Mouse (Mus musculus): ENCODE measurements around the gene Gaa. TPM values are rescaled to one million over a fixed set of nuclear protein-coding genes. Genes with fewer than 3 reads are reported as not detected.
A peak's percentile ranks its signal among the peaks of the same experiment; 100 is the strongest.

Gene Gaa
- total and polyA plus RNA-seq, 3 experiments = 19.6 to 105 (median 93.2) TPM

DNA sequence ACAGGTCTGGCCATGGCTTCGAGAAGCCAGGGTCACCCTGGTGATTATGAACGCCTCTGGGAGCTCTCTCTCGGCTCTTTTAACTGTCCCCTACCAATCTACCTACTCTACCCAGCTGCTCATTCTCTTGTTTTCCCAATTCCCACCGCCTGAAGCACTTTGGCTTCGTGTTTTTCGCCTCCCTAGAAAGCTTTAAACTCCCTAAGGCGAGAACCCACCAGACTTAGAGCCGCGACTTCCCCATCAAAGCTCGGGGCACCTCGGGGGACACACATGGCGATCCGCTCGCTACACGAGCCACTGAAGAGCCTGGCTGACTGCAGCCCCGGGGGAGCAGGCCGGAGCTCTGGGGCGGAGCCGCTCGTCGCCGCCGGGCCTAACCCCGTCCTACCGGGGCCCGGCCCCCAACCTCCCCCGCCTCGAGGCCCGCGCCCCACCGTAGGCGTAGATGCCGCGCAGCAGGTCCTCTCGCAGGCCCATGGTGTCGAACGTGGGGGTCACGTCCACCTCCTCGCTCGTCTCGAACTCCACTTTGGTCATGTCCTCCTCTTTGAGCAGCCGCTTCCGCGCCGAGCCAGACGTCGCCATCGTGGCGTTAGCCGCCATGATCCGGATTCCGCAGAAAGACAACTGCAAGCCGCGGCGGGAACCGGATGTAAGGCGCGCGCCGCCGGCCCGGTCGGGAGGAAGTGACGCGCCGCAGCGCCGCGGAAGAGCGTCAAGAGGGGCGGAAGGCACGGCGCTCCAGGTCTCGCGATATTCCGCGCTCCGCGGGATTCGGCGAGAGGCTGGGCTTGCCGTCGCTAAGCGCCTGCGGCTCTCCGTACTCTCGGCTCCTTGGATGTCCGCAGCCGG lies 31.9 kb downstream of the Gaa start, which contains the start of gene Eif4a3 (continued):
- TF ChIP-seq JUND (conservative IDR thresholded peaks at IDR 0.05; ENCODE audit: low read depth, low read length) (no peak), RAD21 (IDR thresholded peaks at IDR 0.05; ENCODE audit: low read depth, low read length) (no peak), RCOR1 (conservative IDR thresholded peaks at IDR 0.05; ENCODE audit: low read depth, low read length) (no peak; the same call in 1 of the 2 replicates), MAFK (IDR thresholded peaks at IDR 0.05; ENCODE audit: insufficient replicate concordance, low read length) (no peak), PAX5 (IDR thresholded peaks at IDR 0.05; ENCODE audit: low read length) (no peak), ZKSCAN1 (IDR thresholded peaks at IDR 0.05; ENCODE audit: borderline replicate concordance, low read depth, low read length) (no peak), USF1 (IDR thresholded peaks at IDR 0.05; ENCODE audit: low read depth, low read length) (no peak), IRF4 (IDR thresholded peaks at IDR 0.05; ENCODE audit: low read depth, low read length) (0 out of 2 replicates have a peak, but pooled peaks have one; percentile 64), POLR2A (IDR thresholded peaks at IDR 0.05; ENCODE audit: low read depth, low read length) (peak; percentile 98), ZC3H11A (IDR thresholded peaks at IDR 0.05; ENCODE audit: low read depth, low read length) (no peak), ETS1 (conservative IDR thresholded peaks at IDR 0.05; ENCODE audit: low read depth, low read length) (no peak), ZNF384 (IDR thresholded peaks at IDR 0.05; ENCODE audit: low read depth, low read length) (no peak), CTCF (conservative IDR thresholded peaks at IDR 0.05 in 1 of 2, IDR thresholded peaks at IDR 0.05 in 1 of 2; ENCODE audit: low read depth in 2 of 2, low read length in 2 of 2) (no peak), E2F4 (IDR thresholded peaks at IDR 0.05; ENCODE audit: insufficient replicate concordance, low read depth, low read length) (0 out of 2 replicates have a peak, but pooled peaks have one; percentile 38), ZMIZ1 (IDR thresholded peaks at IDR 0.05; ENCODE audit: low read depth, low read length) (peak; percentile 84), JUN (IDR thresholded peaks at IDR 0.05; ENCODE audit: insufficient read depth, low read depth, low read length) (no peak), MAX (IDR thresholded peaks at IDR 0.05; ENCODE audit: low read length) (peak; percentile 73; the same call in 1 of the 2 replicates), USF2 (conservative IDR thresholded peaks at IDR 0.05; ENCODE audit: low read depth, low read length) (no peak), ELF1 (IDR thresholded peaks at IDR 0.05; ENCODE audit: low read depth, low read length) (peak; percentile 98)

DNA sequence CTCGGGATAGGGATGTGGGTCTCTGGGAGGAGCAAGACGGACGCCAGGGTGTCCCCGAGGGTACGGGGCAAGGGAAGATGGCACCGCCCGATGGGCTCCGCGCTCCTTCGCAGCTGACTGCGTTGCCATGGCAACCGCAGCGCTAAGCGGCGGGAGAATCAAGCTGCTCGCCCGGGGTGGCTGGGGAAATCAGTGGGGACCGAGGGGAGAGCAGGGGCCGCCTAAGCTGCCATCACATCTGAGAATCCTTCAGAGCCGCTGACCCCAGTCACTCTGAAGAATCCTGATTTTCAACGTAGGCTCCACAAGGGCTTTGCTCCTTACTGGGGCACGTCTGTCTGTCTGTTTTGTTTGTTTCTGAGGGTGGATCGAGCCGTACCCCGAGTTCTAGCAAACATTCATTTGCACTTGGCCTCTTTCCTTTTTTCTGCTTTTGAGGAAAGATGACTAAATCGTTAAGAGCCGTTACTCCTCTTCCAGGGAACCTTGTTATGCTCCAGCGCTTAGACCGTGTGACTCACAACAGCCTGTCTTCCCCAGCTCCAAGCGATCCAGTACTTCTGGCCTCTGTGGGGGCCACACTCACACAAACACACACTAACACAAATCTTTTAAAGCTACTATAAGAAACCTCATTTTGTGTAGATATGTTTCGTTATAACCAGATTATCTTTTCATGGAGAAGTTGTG lies 32.7 kb downstream of the Gaa start:
- H3K9me3 ChIP-seq (replicated peaks; ENCODE audit: low read length) = no peaks in the 10 kb centered on the region
- H3K36me3 ChIP-seq (replicated peaks in 1 of 2; ENCODE audit: control insufficient read depth in 1 of 2, insufficient read depth in 1 of 2, low read length in 1 of 2) = peaks cover 27 to 29% of the 10 kb centered on the region in 2 experiments
- H3K9ac ChIP-seq (ENCODE audit: insufficient read depth, low read depth) = peak overlapping the region; percentile 70
- peaks cover 48% of the 10 kb centered on the region for H3K27me3 ChIP-seq (replicated peaks)
- TF ChIP-seq RCOR1 (conservative IDR thresholded peaks at IDR 0.05; ENCODE audit: low read depth, low read length) (no peak), MXI1 (IDR thresholded peaks at IDR 0.05; ENCODE audit: low read depth, low read length) (peak; percentile 96), SIN3A (IDR thresholded peaks at IDR 0.05; ENCODE audit: low read length) (peak; percentile 99)
- dilution Hi-C loops (cut with MboI; ENCODE audit: extremely low pct_ligation_motif_present, extremely low pct_unique_long_range_greater_than_20kb, low sequenced_read_pairs) (no loop called here), in situ Hi-C loops (cut with MboI; ENCODE audit: low pct_ligation_motif_present, low pct_unique_long_range_greater_than_20kb, low sequenced_read_pairs) (no loop called here)
- DNase-seq (ENCODE audit: extremely low read depth) = peak; percentile 38
- peaks cover 11 to 21% of the 10 kb centered on the region in 2 experiments for H3K4me1 ChIP-seq (ENCODE audit: control insufficient read depth in 1 of 2, insufficient read depth in 2 of 2)
- peak overlapping the region; percentile 79 to 86 (median 80) for H3K4me3 ChIP-seq (replicated peaks in 1 of 3; ENCODE audit: low read depth in 2 of 3, low read length in 2 of 3, poor library complexity in 1 of 3)
- H3K79me2 ChIP-seq (replicated peaks; ENCODE audit: control insufficient read depth, extremely low read depth, insufficient read depth, poor library complexity, severe bottlenecking) = peaks cover 36% of the 10 kb centered on the region
- peak overlapping the region; percentile 63 for H3K4me2 ChIP-seq (ENCODE audit: insufficient read depth, low read depth, poor library complexity, severe bottlenecking)
- no peak overlapping the region for H3K27ac ChIP-seq (ENCODE audit: insufficient read depth, low read depth)

Measured in CH12.LX (cell line).